Mouse (Mus musculus) embryonic facial prominence, embryonic 14.5 days (tissue): ENCODE data around the gene Mmd2. TPM values are rescaled to one million over a fixed set of nuclear protein-coding genes. Genes with fewer than 3 reads are reported as not detected.

Source experiments
- ATAC-seq: fragments of 200-750 bp; cut with Nextera tagmentation; 2 replicates; pipeline ENCODE4 v1.8.0; 2017; ENCODE audit warnings: low read depth, moderate number of reproducible peaks, moderate TSS enrichment
- DNase-seq: peaks from one replicate; pipeline ENCODE4 v3.0.0-alpha.2; 2015; ENCODE audit warnings: low spot score
- H3K27ac ChIP-seq: fragments of 300-500 bp; sonication (generic); replicated peaks from 2 replicates; pipeline ENCODE4 v1.5.1; 2014; ENCODE audit warnings: low read depth, mild to moderate bottlenecking, low read length, moderate library complexity
- H3K27me3 ChIP-seq: fragments of 300-500 bp; sonication (generic); replicated peaks from 2 replicates; pipeline ENCODE4 v1.6.1; 2014; ENCODE audit warnings: low read length; ENCODE audit not compliant: control insufficient read depth, insufficient read depth
- H3K36me3 ChIP-seq: fragments of 300-500 bp; sonication (generic); 2 replicates; pipeline ENCODE4 v1.6.1; 2014; ENCODE audit warnings: low read length, mixed read lengths; ENCODE audit not compliant: control insufficient read depth, insufficient read depth
- H3K4me1 ChIP-seq: fragments of 300-500 bp; sonication (generic); 2 replicates; pipeline ENCODE4 v1.6.1; 2014; ENCODE audit warnings: antibody characterized with exemption, low read length; ENCODE audit not compliant: control insufficient read depth, insufficient read depth
- H3K4me2 ChIP-seq: fragments of 300-500 bp; sonication (generic); 2 replicates; pipeline ENCODE4 v1.6.1; 2014; ENCODE audit warnings: low read depth, mild to moderate bottlenecking, low read length, moderate library complexity, mixed read lengths
- H3K4me3 ChIP-seq: fragments of 300-500 bp; sonication (generic); 2 replicates; pipeline ENCODE4 v1.5.1; 2014; ENCODE audit warnings: low read depth, mild to moderate bottlenecking, low read length
- H3K9ac ChIP-seq: fragments of 300-500 bp; sonication (generic); 2 replicates; pipeline ENCODE4 v1.6.1; 2014; ENCODE audit warnings: low read depth, mild to moderate bottlenecking, low read length, moderate library complexity, mixed read lengths
- H3K9me3 ChIP-seq: fragments of 300-500 bp; sonication (generic); 2 replicates; pipeline ENCODE4 v1.6.1; 2016; ENCODE audit warnings: low read length; ENCODE audit not compliant: control insufficient read depth
- WGBS: fragments of 180-500 bp; shearing (Covaris S2); extraction: QIAGEN DNeasy Blood & Tissue Kit; methylation state at CpG from one replicate; pipeline ENCODE4 v1.1.7; 2014; 5-methylcytosine and 5-hydroxymethylcytosine counted together
- polyA plus RNA-seq: library from polyadenylated mRNA; unstranded; fragments of >200 nt; fragmentation: Nextera tagmentation; extraction: Ambion mirVana; gene quantifications from 2 replicates; pipeline ENCODE4 v1.2.1, GENCODE M21; 2014

Mmd2 gene
- polyA plus RNA-seq, 1 experiment from 2014 or later, result 6.5 TPM

DNA sequence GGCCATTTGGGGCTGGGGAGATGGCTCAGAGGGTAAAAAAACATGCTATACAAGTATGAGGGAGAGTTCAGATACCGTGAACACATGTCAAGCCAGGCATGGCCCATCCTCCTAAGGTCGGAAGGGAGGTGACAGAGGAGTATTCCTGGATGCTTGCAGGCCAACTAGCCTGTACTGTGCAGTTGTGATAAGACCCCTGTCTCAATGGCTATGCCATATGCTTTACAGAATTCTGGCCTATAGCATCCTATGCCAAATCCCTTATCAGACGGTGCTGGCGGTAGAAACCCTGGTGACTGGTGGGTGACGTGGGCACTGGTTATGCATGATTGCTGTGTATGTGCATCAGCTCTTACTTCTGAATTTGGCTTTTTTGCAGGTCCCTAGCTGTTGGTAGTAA, 29.2 kb upstream of the Mmd2 start:
- H3K9ac ChIP-seq, result no peak overlapping the region
- H3K27ac ChIP-seq, result no peak overlapping the region
- H3K4me2 ChIP-seq, result no peak overlapping the region
- WGBS, result 89% methylated on average over 5 of the region's 5 CpGs
- no peak for ATAC-seq
- no peaks in the 10 kb centered on the region for H3K4me1 ChIP-seq
- H3K4me3 ChIP-seq, result no peak overlapping the region
- H3K27me3 ChIP-seq, result no peaks in the 10 kb centered on the region
- no peaks in the 10 kb centered on the region for H3K9me3 ChIP-seq
- DNase-seq, result no peak
- peaks cover 49% of the 10 kb centered on the region for H3K36me3 ChIP-seq

DNA sequence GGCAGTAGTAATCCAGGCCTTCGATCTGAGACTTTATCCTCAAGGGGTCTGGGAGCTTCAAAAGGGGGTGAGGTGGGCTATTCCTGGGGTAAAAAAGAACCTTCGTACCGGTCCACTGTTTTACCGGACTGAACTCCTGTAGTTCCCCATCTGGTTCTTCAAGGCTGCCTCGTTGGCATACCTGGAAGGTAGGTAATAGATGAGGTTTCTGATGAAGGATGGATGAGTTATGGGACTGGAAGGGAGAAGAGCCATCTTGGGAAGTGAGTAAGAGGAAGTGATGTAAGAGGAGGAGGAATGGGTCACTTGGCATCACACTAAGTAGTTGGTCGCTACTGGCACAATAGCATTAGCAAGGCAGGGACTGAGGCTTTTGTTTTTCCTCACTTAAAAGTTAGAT, 21.6 kb upstream of the Mmd2 start:
- no peaks in the 10 kb centered on the region for H3K27me3 ChIP-seq
- no peak for ATAC-seq
- H3K4me1 ChIP-seq, result peaks cover 13% of the 10 kb centered on the region
- no peak for DNase-seq
- WGBS, result 12% methylated on average over 6 of the region's 6 CpGs
- peak overlapping the region; percentile 92 for H3K4me3 ChIP-seq
- peak overlapping the region; percentile 90 for H3K9ac ChIP-seq
- H3K36me3 ChIP-seq, result peaks cover 22% of the 10 kb centered on the region
- H3K4me2 ChIP-seq, result peak overlapping the region; percentile 81
- no peak overlapping the region for H3K27ac ChIP-seq
- H3K9me3 ChIP-seq, result no peaks in the 10 kb centered on the region

DNA sequence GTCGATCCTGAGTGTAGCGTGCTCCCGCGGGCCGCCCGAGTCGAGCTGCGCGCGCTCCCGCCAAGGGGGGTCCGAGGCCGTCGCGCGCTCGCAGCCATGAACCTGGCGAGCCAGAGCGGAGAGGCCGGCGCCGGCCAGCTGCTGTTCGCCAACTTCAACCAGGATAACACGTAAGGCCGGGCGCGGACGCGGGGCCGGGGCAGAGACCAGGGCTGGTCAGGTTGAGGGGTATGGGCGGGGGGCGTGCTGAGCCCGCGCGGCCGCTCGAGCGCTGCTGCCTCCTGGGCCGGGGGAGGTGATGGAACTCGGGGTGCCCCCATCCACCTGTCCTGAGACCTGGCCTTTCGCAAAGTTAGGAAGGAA, 21.0 kb upstream of the Mmd2 start:
- H3K4me3 ChIP-seq, result peak overlapping the region; percentile 92
- H3K27me3 ChIP-seq, result no peaks in the 10 kb centered on the region
- 0% methylated on average over 14 of the region's 41 CpGs for WGBS
- peak overlapping the region; percentile 72 for H3K27ac ChIP-seq
- ATAC-seq (peak; percentile 60), DNase-seq (no peak)
- H3K9ac ChIP-seq, result peak overlapping the region; percentile 90
- no peaks in the 10 kb centered on the region for H3K9me3 ChIP-seq
- peaks cover 22% of the 10 kb centered on the region for H3K36me3 ChIP-seq
- H3K4me2 ChIP-seq, result peak overlapping the region; percentile 81
- H3K4me1 ChIP-seq, result peaks cover 13% of the 10 kb centered on the region

DNA sequence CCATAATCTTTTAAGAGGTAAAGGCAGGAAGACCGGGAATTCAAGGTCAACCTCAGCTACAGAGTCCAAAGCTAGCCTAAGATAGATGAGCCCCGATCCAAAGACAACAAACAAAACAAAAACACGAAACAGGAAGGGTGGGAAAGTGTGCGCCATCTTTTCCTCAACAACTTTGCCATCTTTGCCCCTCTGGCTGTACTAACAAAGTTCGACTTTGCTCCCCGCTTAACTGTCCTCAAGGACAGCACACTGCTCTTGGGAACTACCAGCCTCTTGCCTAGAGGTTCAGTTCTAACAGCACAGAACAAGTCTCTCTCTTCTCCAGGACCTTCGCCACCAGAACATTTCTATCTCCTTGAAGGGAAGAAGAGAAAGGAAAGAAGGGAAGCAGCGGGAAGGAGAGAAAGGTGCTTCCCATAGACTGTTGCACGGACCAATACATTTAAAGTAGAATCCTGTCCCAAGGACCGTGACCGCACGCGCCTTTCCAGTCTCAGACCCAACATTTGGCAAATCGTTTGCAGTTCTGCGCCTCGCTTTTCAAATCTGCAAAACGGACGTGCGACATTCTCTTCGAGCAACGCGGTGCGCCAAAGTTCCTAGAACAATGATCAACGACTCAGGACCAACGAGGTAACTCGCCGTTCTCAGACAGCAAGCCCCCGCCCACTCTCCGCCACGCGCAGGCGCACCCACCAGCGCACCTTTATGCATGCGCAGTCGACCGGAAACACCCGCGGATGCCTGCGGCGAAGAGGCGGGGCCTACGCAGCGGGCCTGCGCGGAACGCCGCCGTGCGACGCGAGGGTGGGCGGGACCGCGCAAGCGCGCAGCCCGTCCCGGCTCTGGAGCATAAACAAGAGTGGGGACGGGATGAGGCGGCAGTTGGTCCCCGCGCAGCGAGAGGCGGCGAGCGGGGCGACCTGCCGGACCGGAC, 20.4 kb upstream of the Mmd2 start:
- H3K9me3 ChIP-seq, result no peaks in the 10 kb centered on the region
- peak overlapping the region; percentile 81 for H3K4me2 ChIP-seq
- no peaks in the 10 kb centered on the region for H3K27me3 ChIP-seq
- H3K4me1 ChIP-seq, result peaks cover 13% of the 10 kb centered on the region
- peak overlapping the region; percentile 90 for H3K9ac ChIP-seq
- H3K27ac ChIP-seq, result peak overlapping the region; percentile 72
- under 1% methylated on average over 53 of the region's 69 CpGs for WGBS
- peak overlapping the region; percentile 92 for H3K4me3 ChIP-seq
- ATAC-seq (peak; percentile 98), DNase-seq (peak; percentile 97)
- H3K36me3 ChIP-seq, result peaks cover 19% of the 10 kb centered on the region

DNA sequence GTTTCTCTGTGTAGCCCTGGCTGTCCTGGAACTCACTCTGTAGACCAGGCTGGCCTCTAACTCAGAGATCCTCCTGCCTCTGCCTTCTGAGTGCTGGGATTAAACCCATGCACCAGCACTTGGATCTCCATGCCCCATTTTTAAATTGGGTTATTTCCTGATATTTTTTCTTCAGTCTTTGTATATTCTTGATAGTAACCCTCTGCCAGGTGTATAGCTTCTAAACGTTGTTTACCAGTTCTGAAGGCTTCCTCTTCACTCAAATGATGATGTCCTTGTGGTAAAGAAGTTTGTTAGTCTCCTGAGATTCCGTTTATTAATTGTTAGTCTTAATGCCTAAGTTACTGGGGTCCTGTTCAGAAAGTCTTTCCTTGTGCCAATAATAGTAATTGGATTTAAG, 18.8 kb upstream of the Mmd2 start, which contains the start of gene Wipi2:
Gene Wipi2 (plus strand): TSS at position 301 of the 400 bp plus-strand sequence.
- 91% methylated on average over 2 of the region's 2 CpGs for WGBS
- peaks cover 3% of the 10 kb centered on the region; the same call in 1 of the 2 replicates for H3K36me3 ChIP-seq
- peak within 1 kb of the TSS; percentile 72 for H3K27ac ChIP-seq

DNA sequence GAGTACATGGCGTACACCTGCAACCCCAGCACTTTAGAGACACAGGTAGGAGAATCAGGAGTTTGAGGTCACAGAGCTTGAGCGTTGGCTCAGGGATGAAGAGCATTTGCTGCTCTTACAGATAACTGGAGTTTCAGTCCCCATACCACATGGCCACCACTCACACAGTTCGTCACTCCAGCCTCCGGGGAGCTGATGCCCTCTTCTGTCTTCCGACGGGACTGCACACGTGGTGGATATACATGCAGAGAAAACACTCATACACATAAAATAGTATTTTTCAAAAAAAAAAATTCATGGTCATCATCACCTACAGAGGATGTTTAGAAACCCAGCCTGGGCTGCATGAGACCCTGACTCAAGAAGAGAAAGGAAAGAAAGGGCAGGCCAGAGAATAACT, 14.5 kb upstream of the Mmd2 start:
- ATAC-seq, result no peak
- Histone ChIP-seq H3K9me3 (no peaks in the 10 kb centered on the region), H3K36me3 (no peaks in the 10 kb centered on the region), H3K27me3 (no peaks in the 10 kb centered on the region), H3K4me3 (no peak overlapping the region), H3K27ac (no peak overlapping the region), H3K9ac (no peak overlapping the region), H3K4me2 (no peak overlapping the region), H3K4me1 (peaks cover 1% of the 10 kb centered on the region; the same call in 1 of the 2 replicates)
- DNase-seq, result no peak
- 94% methylated on average over 7 of the region's 7 CpGs for WGBS

More for the DNA sequence above, 18.8 kb upstream of the Mmd2 start, which contains the start of gene Wipi2:
- Histone ChIP-seq H3K4me3 (peak within 1 kb of the TSS; percentile 92), H3K4me2 (peak within 1 kb of the TSS; percentile 80), H3K9ac (peak within 1 kb of the TSS; percentile 90), H3K27me3 (no peaks in the 10 kb centered on the region), H3K9me3 (no peaks in the 10 kb centered on the region), H3K4me1 (peaks cover 13% of the 10 kb centered on the region)
- ATAC-seq (no peak), DNase-seq (no peak)

DNA sequence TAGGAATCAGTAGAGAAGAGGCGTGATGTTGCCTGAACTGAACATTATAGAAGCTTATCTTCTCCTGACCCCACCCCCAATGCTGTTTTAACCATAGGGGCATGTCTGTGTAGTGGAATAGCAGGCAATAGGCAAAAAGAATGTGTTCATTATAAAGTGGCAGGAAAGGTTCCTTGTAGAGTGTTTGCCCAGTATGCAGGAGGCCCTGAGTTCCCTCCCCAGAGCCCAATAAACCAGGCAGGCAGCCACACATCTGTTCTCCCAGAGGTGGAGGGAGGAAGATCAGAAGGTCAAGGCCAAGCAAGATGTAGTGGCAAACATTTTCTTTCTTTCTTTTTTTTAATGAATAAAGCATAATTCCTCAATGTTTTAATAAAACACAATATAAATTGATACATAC, 13.5 kb upstream of the Mmd2 start:
- DNase-seq (no peak), ATAC-seq (no peak)
- no peaks in the 10 kb centered on the region for H3K4me1 ChIP-seq
- no peaks in the 10 kb centered on the region for H3K27me3 ChIP-seq
- no peaks in the 10 kb centered on the region for H3K9me3 ChIP-seq
- H3K27ac ChIP-seq, result no peak overlapping the region
- no peaks in the 10 kb centered on the region for H3K36me3 ChIP-seq
- WGBS, result 76% methylated on average over 1 of the region's 1 CpGs
- no peak overlapping the region for H3K4me3 ChIP-seq
- H3K9ac ChIP-seq, result no peak overlapping the region
- H3K4me2 ChIP-seq, result no peak overlapping the region

DNA sequence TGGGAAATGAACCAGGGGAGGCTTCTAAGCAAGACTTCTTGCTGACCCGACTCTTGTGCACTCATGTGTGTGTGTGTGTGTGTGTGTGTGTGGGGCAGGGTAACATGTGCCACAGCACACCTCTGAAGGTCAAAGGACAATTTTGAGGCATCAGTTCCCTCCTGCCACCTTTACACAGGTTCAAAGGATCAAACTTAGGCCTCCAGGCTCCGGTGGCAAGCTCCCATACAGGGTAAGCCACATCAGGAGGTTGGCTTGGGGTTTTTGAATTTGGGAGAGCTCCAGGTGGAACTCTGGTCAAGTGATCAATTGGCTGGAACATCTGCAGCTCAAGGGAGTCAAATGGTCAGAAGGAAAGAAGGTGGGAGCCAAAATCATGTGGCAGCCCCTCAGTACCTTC, 12.8 kb upstream of the Mmd2 start:
- ATAC-seq (no peak), DNase-seq (no peak)
- no peak overlapping the region for H3K9ac ChIP-seq
- no peaks in the 10 kb centered on the region for H3K27me3 ChIP-seq
- H3K9me3 ChIP-seq, result no peaks in the 10 kb centered on the region
- 64% methylated on average over 2 of the region's 2 CpGs for WGBS
- H3K4me3 ChIP-seq, result no peak overlapping the region
- no peaks in the 10 kb centered on the region for H3K36me3 ChIP-seq
- H3K27ac ChIP-seq, result no peak overlapping the region
- no peaks in the 10 kb centered on the region for H3K4me1 ChIP-seq
- no peak overlapping the region for H3K4me2 ChIP-seq
